Comparison of ENCODE assay signal across 18 mouse cellular contexts in genomic region chr5:46794028-46794705, GRCm38 (mm10).
A peak's percentile ranks its signal among the peaks of the same experiment; 100 is the strongest.
DNase-seq lines count a peak whose midpoint lies in the region; ATAC-seq and TF ChIP-seq lines count a peak whose summit lies in the region.
"Had no signal": no experiment of that assay in that cellular context is flagged by ENCODE, and none has a peak within 500 bp of the region (broad histone marks: within the 10 kb centered on the region; RNA-seq: fewer than 3 reads in every experiment).

No protein-coding gene starts in this region.

- H3K36me3 ChIP-seq in kidney, embryonic 15.5 days = no peaks in the 10 kb centered on the region
- no peaks in the 10 kb centered on the region for H3K36me3 ChIP-seq in stomach, embryonic 14.5 days (ENCODE audit: control insufficient read depth, insufficient read depth, low read length)
- H3K36me3 ChIP-seq in stomach, postnatal 0 days (ENCODE audit: control insufficient read depth, insufficient read depth, low read length) = no peaks in the 10 kb centered on the region
- no peaks in the 10 kb centered on the region for H3K36me3 ChIP-seq in intestine, embryonic 15.5 days
- H3K36me3 ChIP-seq in stomach, embryonic 16.5 days (ENCODE audit: control insufficient read depth, insufficient read depth, low read length) = no peaks in the 10 kb centered on the region
- no peaks in the 10 kb centered on the region for H3K36me3 ChIP-seq in hindbrain, embryonic 16.5 days (ENCODE audit: control insufficient read depth, insufficient read depth, low read length)
- H3K36me3 ChIP-seq: forebrain, embryonic 15.5 days; limb, embryonic 12.5 days; midbrain, embryonic 13.5 days had no signal

- H3K4me3 ChIP-seq in kidney, embryonic 15.5 days (replicated peaks) = no peak overlapping the region
- no peak overlapping the region for H3K4me3 ChIP-seq in stomach, embryonic 14.5 days (ENCODE audit: low read depth, low read length)
- H3K4me3 ChIP-seq in stomach, postnatal 0 days (ENCODE audit: low read depth, low read length) = no peak overlapping the region
- H3K4me3 ChIP-seq in intestine, embryonic 15.5 days (replicated peaks) = no peak overlapping the region
- H3K4me3 ChIP-seq in stomach, embryonic 16.5 days (replicated peaks; ENCODE audit: low read length) = no peak overlapping the region
- H3K4me3 ChIP-seq in hindbrain, embryonic 16.5 days (ENCODE audit: low read length) = no peak overlapping the region
- H3K4me3 ChIP-seq: forebrain, embryonic 15.5 days; limb, embryonic 12.5 days; midbrain, embryonic 13.5 days had no signal

- no peak overlapping the region for H3K9ac ChIP-seq in kidney, embryonic 15.5 days
- no peak overlapping the region for H3K9ac ChIP-seq in stomach, embryonic 14.5 days (replicated peaks; ENCODE audit: low read depth, low read length)
- H3K9ac ChIP-seq in stomach, postnatal 0 days (ENCODE audit: low read length) = no peak overlapping the region
- no peak overlapping the region for H3K9ac ChIP-seq in intestine, embryonic 15.5 days
- no peak overlapping the region for H3K9ac ChIP-seq in stomach, embryonic 16.5 days (ENCODE audit: low read length)
- no peak overlapping the region for H3K9ac ChIP-seq in hindbrain, embryonic 16.5 days (ENCODE audit: low read depth, low read length)
- H3K9ac ChIP-seq: forebrain, embryonic 15.5 days; hindbrain, embryonic 14.5 days; limb, embryonic 12.5 days; midbrain, embryonic 13.5 days had no signal

- H3K4me1 ChIP-seq in kidney, embryonic 15.5 days = no peaks in the 10 kb centered on the region
- H3K4me1 ChIP-seq in stomach, embryonic 14.5 days (ENCODE audit: control insufficient read depth, insufficient read depth, low read length) = no peaks in the 10 kb centered on the region
- no peaks in the 10 kb centered on the region for H3K4me1 ChIP-seq in stomach, postnatal 0 days (replicated peaks; ENCODE audit: control insufficient read depth, insufficient read depth)
- no peaks in the 10 kb centered on the region for H3K4me1 ChIP-seq in intestine, embryonic 15.5 days (replicated peaks)
- no peaks in the 10 kb centered on the region for H3K4me1 ChIP-seq in stomach, embryonic 16.5 days (ENCODE audit: control insufficient read depth, insufficient read depth, low read length)
- no peaks in the 10 kb centered on the region for H3K4me1 ChIP-seq in hindbrain, embryonic 16.5 days (ENCODE audit: control insufficient read depth, insufficient read depth, low read depth, low read length)

- no peak for DNase-seq in kidney, adult 9 months
- DNase-seq in stomach, postnatal 0 days (ENCODE audit: low spot score) = no peak
- DNase-seq: cerebellum, postnatal 10 days; embryo, embryonic 11 days; heart, postnatal 14 days; right cerebral cortex, adult 18-20 months had no signal

- H3K4me2 ChIP-seq in kidney, embryonic 15.5 days = no peak overlapping the region
- no peak overlapping the region for H3K4me2 ChIP-seq in stomach, embryonic 14.5 days (replicated peaks; ENCODE audit: low read depth, low read length)
- H3K4me2 ChIP-seq in stomach, postnatal 0 days (replicated peaks; ENCODE audit: low read depth) = no peak overlapping the region
- H3K4me2 ChIP-seq in intestine, embryonic 15.5 days (replicated peaks) = no peak overlapping the region
- H3K4me2 ChIP-seq in stomach, embryonic 16.5 days (ENCODE audit: low read depth, low read length) = no peak overlapping the region
- no peak overlapping the region for H3K4me2 ChIP-seq in hindbrain, embryonic 16.5 days (ENCODE audit: low read length)
- H3K4me2 ChIP-seq: forebrain, embryonic 15.5 days; heart, embryonic 11.5 days; hindbrain, embryonic 14.5 days; limb, embryonic 12.5 days; midbrain, embryonic 13.5 days had no signal

- 0 out of 2 replicates have a peak, but pooled peaks have one; percentile 33 for ATAC-seq in kidney, embryonic 15.5 days (replicated peaks; ENCODE audit: low FRiP score)
- ATAC-seq in stomach, embryonic 14.5 days (ENCODE audit: insufficient number of reproducible peaks, insufficient read depth, low FRiP score, low read depth) = peak; percentile 42; the same call in 1 of the 2 replicates
- no peak; the same call in 1 of the 2 replicates for ATAC-seq in stomach, postnatal 0 days (ENCODE audit: low FRiP score, low TSS enrichment)
- peak; percentile 75 for ATAC-seq in intestine, embryonic 15.5 days
- ATAC-seq in stomach, embryonic 16.5 days (ENCODE audit: insufficient read depth, low FRiP score) = peak; percentile 56; the same call in 1 of the 2 replicates
- ATAC-seq in cerebellum, adult (ENCODE audit: insufficient number of reproducible peaks, low FRiP score, low TSS enrichment) = no peak
- no peak for ATAC-seq in hindbrain, embryonic 16.5 days
- ATAC-seq: forebrain, embryonic 15.5 days; midbrain, embryonic 13.5 days had no signal

- no peaks in the 10 kb centered on the region for H3K9me3 ChIP-seq in kidney, embryonic 15.5 days (replicated peaks)
- no peaks in the 10 kb centered on the region for H3K9me3 ChIP-seq in stomach, embryonic 14.5 days (ENCODE audit: control insufficient read depth, low read depth, low read length)
- H3K9me3 ChIP-seq in stomach, postnatal 0 days (ENCODE audit: control insufficient read depth, low read length) = no peaks in the 10 kb centered on the region
- H3K9me3 ChIP-seq in intestine, embryonic 15.5 days = no peaks in the 10 kb centered on the region
- no peaks in the 10 kb centered on the region for H3K9me3 ChIP-seq in stomach, embryonic 16.5 days (replicated peaks; ENCODE audit: control insufficient read depth, low read length)
- H3K9me3 ChIP-seq in hindbrain, embryonic 16.5 days (ENCODE audit: control insufficient read depth, low read length) = no peaks in the 10 kb centered on the region
- H3K9me3 ChIP-seq: forebrain, embryonic 15.5 days; limb, embryonic 12.5 days; midbrain, embryonic 13.5 days had no signal

- H3K27me3 ChIP-seq in kidney, embryonic 15.5 days = no peaks in the 10 kb centered on the region
- no peaks in the 10 kb centered on the region for H3K27me3 ChIP-seq in stomach, embryonic 14.5 days (ENCODE audit: control insufficient read depth, insufficient read depth, low read length)
- H3K27me3 ChIP-seq in stomach, postnatal 0 days (ENCODE audit: control insufficient read depth, insufficient read depth, low read length) = no peaks in the 10 kb centered on the region
- no peaks in the 10 kb centered on the region for H3K27me3 ChIP-seq in intestine, embryonic 15.5 days (replicated peaks)
- no peaks in the 10 kb centered on the region for H3K27me3 ChIP-seq in stomach, embryonic 16.5 days (ENCODE audit: control insufficient read depth, insufficient read depth, low read length)
- H3K27me3 ChIP-seq in hindbrain, embryonic 16.5 days (replicated peaks; ENCODE audit: control insufficient read depth, insufficient read depth, low read length) = no peaks in the 10 kb centered on the region
- H3K27me3 ChIP-seq: forebrain, embryonic 15.5 days; limb, embryonic 12.5 days; midbrain, embryonic 13.5 days had no signal

- no peak for TF ChIP-seq CTCF in stomach, postnatal 0 days (IDR thresholded peaks at IDR 0.05; ENCODE audit: low read depth)

- H3K27ac ChIP-seq in kidney, embryonic 15.5 days = peak overlapping the region; percentile 9; the same call in 1 of the 2 replicates
- no peak overlapping the region; the same call in 1 of the 2 replicates for H3K27ac ChIP-seq in stomach, embryonic 14.5 days (ENCODE audit: low read length)
- H3K27ac ChIP-seq in stomach, postnatal 0 days (replicated peaks) = no peak overlapping the region
- H3K27ac ChIP-seq in intestine, embryonic 15.5 days = no peak overlapping the region
- peak overlapping the region; percentile 6; the same call in 1 of the 2 replicates for H3K27ac ChIP-seq in stomach, embryonic 16.5 days (ENCODE audit: low read length)
- H3K27ac ChIP-seq in hindbrain, embryonic 16.5 days (ENCODE audit: low read depth, low read length) = no peak overlapping the region
- H3K27ac ChIP-seq: forebrain, embryonic 15.5 days; hindbrain, embryonic 14.5 days; limb, embryonic 12.5 days; macrophage; midbrain, embryonic 13.5 days had no signal

- TF ChIP-seq EP300 in stomach, postnatal 0 days (optimal IDR thresholded peaks at IDR 0.05) = no peak

- WGBS in kidney, embryonic 15.5 days = 63% methylated on average over 7 of the region's 7 CpGs
- WGBS in stomach, embryonic 14.5 days = 51% methylated on average over 7 of the region's 7 CpGs
- 49% methylated on average over 7 of the region's 7 CpGs for WGBS in stomach, postnatal 0 days
- WGBS in intestine, embryonic 15.5 days = 48% methylated on average over 7 of the region's 7 CpGs
- 49% methylated on average over 7 of the region's 7 CpGs for WGBS in stomach, embryonic 16.5 days
- 77% methylated on average over 7 of the region's 7 CpGs for WGBS in hindbrain, embryonic 16.5 days

Comparison
In these comparisons a context has a peak if more than half of its experiments do, and no peak if none do; other contexts are left out.
1. ATAC-seq: peak in kidney, embryonic 15.5 days (single experiment), stomach, embryonic 14.5 days (single experiment), intestine, embryonic 15.5 days (single experiment) and stomach, embryonic 16.5 days (single experiment); none in stomach, postnatal 0 days (single experiment), cerebellum, adult (single experiment) and hindbrain, embryonic 16.5 days (single experiment).
2. H3K27ac ChIP-seq: peak in kidney, embryonic 15.5 days (single experiment) and stomach, embryonic 16.5 days (single experiment); none in stomach, embryonic 14.5 days (single experiment), stomach, postnatal 0 days (single experiment), intestine, embryonic 15.5 days (single experiment) and hindbrain, embryonic 16.5 days (single experiment).